Mouse (Mus musculus) thymus, adult 2 months (tissue): ENCODE measurements around the gene Ndc80. TPM values are rescaled to one million over a fixed set of nuclear protein-coding genes. Genes with fewer than 3 reads are reported as not detected.
A peak's percentile ranks its signal among the peaks of the same experiment; 100 is the strongest.

ENCODE experiments used
- DNase-seq: peaks from one replicate; pipeline ENCODE4 v3.0.0; 2021
- H3K27ac ChIP-seq: fragments of 200-500 bp; 2 replicates; pipeline ENCODE4 v1.5.1; 2012; ENCODE audit warnings: low read length, control low read depth; ENCODE audit not compliant: control insufficient read depth, insufficient read depth
- H3K27me3 ChIP-seq: fragments of 200-500 bp; 2 replicates; pipeline ENCODE4 v1.6.1; 2012; ENCODE audit warnings: mild to moderate bottlenecking, low read length, moderate library complexity, mixed read lengths; ENCODE audit not compliant: control insufficient read depth, insufficient read depth
- H3K36me3 ChIP-seq: fragments of 200-500 bp; 2 replicates; pipeline ENCODE4 v1.6.1; 2012; ENCODE audit warnings: mild to moderate bottlenecking, low read length, moderate library complexity; ENCODE audit not compliant: control insufficient read depth, insufficient read depth
- H3K4me1 ChIP-seq: fragments of 200-500 bp; replicated peaks from 2 replicates; pipeline ENCODE4 v1.6.1; 2012; ENCODE audit warnings: low read length; ENCODE audit not compliant: control insufficient read depth, insufficient read depth
- H3K4me3 ChIP-seq: fragments of 200-500 bp; 2 replicates; pipeline ENCODE4 v1.5.1; 2012; ENCODE audit warnings: mild to moderate bottlenecking, low read length, control low read depth, moderate library complexity; ENCODE audit not compliant: control insufficient read depth, insufficient read depth
- CTCF ChIP-seq: fragments of 200-500 bp; IDR thresholded peaks from 2 replicates; pipeline ENCODE4 v1.5.1; 2012; ENCODE audit warnings: mild to moderate bottlenecking, control low read depth, low read length, moderate library complexity, borderline replicate concordance; ENCODE audit not compliant: control insufficient read depth, poor library complexity, insufficient read depth; ENCODE audit errors: extremely low read depth
- POLR2A ChIP-seq: fragments of 200-500 bp; IDR thresholded peaks from 2 replicates; pipeline ENCODE4 v1.6.1; 2012; ENCODE audit warnings: mild to moderate bottlenecking, low read length, control low read depth, moderate library complexity; ENCODE audit not compliant: control insufficient read depth, poor library complexity, insufficient read depth; ENCODE audit errors: extremely low read depth
- WGBS: fragments of 180-500 bp; shearing (Covaris S2); methylation state at CpG from one replicate; pipeline ENCODE4 v1.1.7; 2018; 5-methylcytosine and 5-hydroxymethylcytosine counted together
- polyA plus RNA-seq: library from polyadenylated mRNA; depleted of rRNA; stranded (reverse); fragments of >200 nt; gene quantifications from 2 replicates; pipeline ENCODE4 v1.2.3, GENCODE M21; 2012

The Ndc80 gene
- polyA plus RNA-seq, 1 experiment = 3.0 TPM

- Histone ChIP-seq H3K27me3 (no peaks in the 10 kb centered on the region), H3K36me3 (no peaks in the 10 kb centered on the region), H3K27ac (peak overlapping the region; percentile 82), H3K4me3 (no peak overlapping the region), H3K4me1 (peaks cover 8% of the 10 kb centered on the region; the same call in 1 of the 2 replicates)
- DNase-seq = peak; percentile 37
- WGBS = 81% methylated on average over 9 of the region's 9 CpGs
- TF ChIP-seq CTCF = no peak
- TF ChIP-seq POLR2A = no peak
Observed at GRCm38 (mm10) chr17:71490666-71491331, 35.9 kb downstream of the Ndc80 start.

- 89% methylated on average over 9 of the region's 9 CpGs for WGBS
Observed at GRCm38 (mm10) chr17:71489703-71490461, 36.8 kb downstream of the Ndc80 start.

GRCm38 (mm10) chr17:71486231-71486851 is 40.3 kb downstream of the Ndc80 start:
- no peak for TF ChIP-seq CTCF
- no peak for TF ChIP-seq POLR2A
- peak; percentile 61 for DNase-seq

More at GRCm38 (mm10) chr17:71489703-71490461, 36.8 kb downstream of the Ndc80 start:
- no peak for DNase-seq
- H3K4me1 ChIP-seq = peaks cover 12% of the 10 kb centered on the region
- no peak overlapping the region for H3K4me3 ChIP-seq
- no peaks in the 10 kb centered on the region for H3K27me3 ChIP-seq
- no peak for TF ChIP-seq CTCF
- no peak for TF ChIP-seq POLR2A
- H3K27ac ChIP-seq = no peak overlapping the region; the same call in 1 of the 2 replicates
- no peaks in the 10 kb centered on the region for H3K36me3 ChIP-seq

GRCm38 (mm10) chr17:71485791-71486230 is 40.8 kb downstream of the Ndc80 start:
- Histone ChIP-seq H3K27ac (peak overlapping the region; percentile 100), H3K36me3 (no peaks in the 10 kb centered on the region), H3K4me3 (peak overlapping the region; percentile 47), H3K4me1 (peaks cover 14% of the 10 kb centered on the region), H3K27me3 (no peaks in the 10 kb centered on the region)
- TF ChIP-seq POLR2A (no peak), CTCF (no peak)
- WGBS = 1% methylated on average over 12 of the region's 12 CpGs
- peak; percentile 58 for DNase-seq

More at GRCm38 (mm10) chr17:71486231-71486851, 40.3 kb downstream of the Ndc80 start:
- Histone ChIP-seq H3K4me1 (peaks cover 14% of the 10 kb centered on the region), H3K36me3 (no peaks in the 10 kb centered on the region), H3K27ac (peak overlapping the region; percentile 100), H3K27me3 (no peaks in the 10 kb centered on the region), H3K4me3 (peak overlapping the region; percentile 47)
- WGBS = 9% methylated on average over 8 of the region's 8 CpGs

GRCm38 (mm10) chr17:71484711-71485110 is 41.9 kb downstream of the Ndc80 start:
- H3K27ac ChIP-seq = peak overlapping the region; percentile 100
- WGBS = 45% methylated on average over 5 of the region's 5 CpGs
- H3K27me3 ChIP-seq = no peaks in the 10 kb centered on the region
- DNase-seq = no peak
- TF ChIP-seq CTCF = no peak
- no peak for TF ChIP-seq POLR2A
- H3K36me3 ChIP-seq = no peaks in the 10 kb centered on the region
- no peak overlapping the region for H3K4me3 ChIP-seq
- peaks cover 17% of the 10 kb centered on the region for H3K4me1 ChIP-seq

GRCm38 (mm10) chr17:71483418-71484060 is 43.1 kb downstream of the Ndc80 start:
- Histone ChIP-seq H3K27ac (no peak overlapping the region), H3K4me3 (no peak overlapping the region), H3K36me3 (no peaks in the 10 kb centered on the region), H3K4me1 (peaks cover 21% of the 10 kb centered on the region), H3K27me3 (no peaks in the 10 kb centered on the region)
- no peak for DNase-seq
- WGBS = 92% methylated on average over 7 of the region's 7 CpGs
- no peak for TF ChIP-seq CTCF
- TF ChIP-seq POLR2A = no peak
